Mouse (Mus musculus): ENCODE results near the gene Slc35b1. TPM values are rescaled to one million over a fixed set of nuclear protein-coding genes. Genes with fewer than 3 reads are reported as not detected.
A peak's percentile ranks its signal among the peaks of the same experiment; 100 is the strongest.

Gene Slc35b1
- polyA plus RNA-seq, 1 experiment = 35.9 TPM

GRCm38 (mm10) chr11:95391743-95392142, 7.3 kb downstream of the Slc35b1 start:
- no peak overlapping the region for H3K4me3 ChIP-seq (ENCODE audit: insufficient read depth, low read length)
- H3K27ac ChIP-seq (ENCODE audit: insufficient read depth, low read depth, low read length) = no peak overlapping the region
- no peaks in the 10 kb centered on the region for H3K4me1 ChIP-seq (ENCODE audit: control insufficient read depth, insufficient read depth, low read length)
- TF ChIP-seq POLR2A (IDR thresholded peaks at IDR 0.05; ENCODE audit: borderline replicate concordance, low read depth, low read length) (no peak), CTCF (IDR thresholded peaks at IDR 0.05; ENCODE audit: low read depth, low read length) (no peak)

- TF ChIP-seq CTCF (IDR thresholded peaks at IDR 0.05; ENCODE audit: low read depth, low read length) (no peak), POLR2A (IDR thresholded peaks at IDR 0.05; ENCODE audit: borderline replicate concordance, low read depth, low read length) (no peak)
- Histone ChIP-seq H3K27ac (ENCODE audit: insufficient read depth, low read depth, low read length) (no peak overlapping the region), H3K4me3 (ENCODE audit: insufficient read depth, low read length) (no peak overlapping the region), H3K4me1 (ENCODE audit: control insufficient read depth, insufficient read depth, low read length) (no peaks in the 10 kb centered on the region)
Measured at GRCm38 (mm10) chr11:95392223-95392667, 7.8 kb downstream of the Slc35b1 start.

GRCm38 (mm10) chr11:95392708-95393499, 8.4 kb downstream of the Slc35b1 start:
- no peak overlapping the region for H3K27ac ChIP-seq (ENCODE audit: insufficient read depth, low read depth, low read length)
- no peaks in the 10 kb centered on the region for H3K4me1 ChIP-seq (ENCODE audit: control insufficient read depth, insufficient read depth, low read length)
- H3K4me3 ChIP-seq (ENCODE audit: insufficient read depth, low read length) = no peak overlapping the region
- TF ChIP-seq CTCF (IDR thresholded peaks at IDR 0.05; ENCODE audit: low read depth, low read length) = no peak

- Histone ChIP-seq H3K27ac (ENCODE audit: insufficient read depth, low read depth, low read length) (no peak overlapping the region), H3K4me3 (ENCODE audit: insufficient read depth, low read length) (no peak overlapping the region), H3K4me1 (ENCODE audit: control insufficient read depth, insufficient read depth, low read length) (no peaks in the 10 kb centered on the region)
- TF ChIP-seq CTCF (IDR thresholded peaks at IDR 0.05; ENCODE audit: low read depth, low read length) (no peak), POLR2A (IDR thresholded peaks at IDR 0.05; ENCODE audit: borderline replicate concordance, low read depth, low read length) (no peak)
Measured at GRCm38 (mm10) chr11:95393500-95393816, 9.0 kb downstream of the Slc35b1 start.

GRCm38 (mm10) chr11:95394112-95394511, 9.6 kb downstream of the Slc35b1 start:
- Histone ChIP-seq H3K4me1 (ENCODE audit: control insufficient read depth, insufficient read depth, low read length) (no peaks in the 10 kb centered on the region), H3K4me3 (ENCODE audit: insufficient read depth, low read length) (no peak overlapping the region), H3K27ac (ENCODE audit: insufficient read depth, low read depth, low read length) (no peak overlapping the region)
- TF ChIP-seq POLR2A (IDR thresholded peaks at IDR 0.05; ENCODE audit: borderline replicate concordance, low read depth, low read length) (no peak), CTCF (IDR thresholded peaks at IDR 0.05; ENCODE audit: low read depth, low read length) (no peak)

GRCm38 (mm10) chr11:95396548-95396947, 12.1 kb downstream of the Slc35b1 start:
- H3K4me3 ChIP-seq (ENCODE audit: insufficient read depth, low read length) = no peak overlapping the region
- no peak for TF ChIP-seq POLR2A (IDR thresholded peaks at IDR 0.05; ENCODE audit: borderline replicate concordance, low read depth, low read length)
- no peak for TF ChIP-seq CTCF (IDR thresholded peaks at IDR 0.05; ENCODE audit: low read depth, low read length)

GRCm38 (mm10) chr11:95397843-95398835, 13.6 kb downstream of the Slc35b1 start:
- peak; percentile 98 for TF ChIP-seq CTCF (IDR thresholded peaks at IDR 0.05; ENCODE audit: low read depth, low read length)
- no peak for TF ChIP-seq POLR2A (IDR thresholded peaks at IDR 0.05; ENCODE audit: borderline replicate concordance, low read depth, low read length)
- Histone ChIP-seq H3K4me3 (ENCODE audit: insufficient read depth, low read length) (no peak overlapping the region), H3K4me1 (ENCODE audit: control insufficient read depth, insufficient read depth, low read length) (no peaks in the 10 kb centered on the region; the same call in 1 of the 2 replicates), H3K27ac (ENCODE audit: insufficient read depth, low read depth, low read length) (no peak overlapping the region)

More at GRCm38 (mm10) chr11:95396548-95396947, 12.1 kb downstream of the Slc35b1 start:
- Histone ChIP-seq H3K4me1 (ENCODE audit: control insufficient read depth, insufficient read depth, low read length) (no peaks in the 10 kb centered on the region), H3K27ac (ENCODE audit: insufficient read depth, low read depth, low read length) (no peak overlapping the region)

- Histone ChIP-seq H3K27ac (ENCODE audit: insufficient read depth, low read depth, low read length) (no peak overlapping the region), H3K4me3 (ENCODE audit: insufficient read depth, low read length) (no peak overlapping the region), H3K4me1 (ENCODE audit: control insufficient read depth, insufficient read depth, low read length) (peaks cover 8% of the 10 kb centered on the region)
- TF ChIP-seq CTCF (IDR thresholded peaks at IDR 0.05; ENCODE audit: low read depth, low read length) (no peak), POLR2A (IDR thresholded peaks at IDR 0.05; ENCODE audit: borderline replicate concordance, low read depth, low read length) (no peak)
Measured at GRCm38 (mm10) chr11:95399520-95400020, 15.1 kb downstream of the Slc35b1 start.

- no peak overlapping the region for H3K27ac ChIP-seq (ENCODE audit: insufficient read depth, low read depth, low read length)
- H3K4me3 ChIP-seq (ENCODE audit: insufficient read depth, low read length) = no peak overlapping the region
- TF ChIP-seq POLR2A (IDR thresholded peaks at IDR 0.05; ENCODE audit: borderline replicate concordance, low read depth, low read length) = no peak
- TF ChIP-seq CTCF (IDR thresholded peaks at IDR 0.05; ENCODE audit: low read depth, low read length) = no peak
- peaks cover 8% of the 10 kb centered on the region for H3K4me1 ChIP-seq (ENCODE audit: control insufficient read depth, insufficient read depth, low read length)
Measured at GRCm38 (mm10) chr11:95401568-95401967, 17.1 kb downstream of the Slc35b1 start.
